Mouse (Mus musculus) forebrain, embryonic 10.5 days (tissue): ENCODE measurements at regions not wholly inside any gene's neighbourhood (a gene's known extent, or its start where the extent isn't known, plus 50 kb on each side); places are given as distances from the start of the nearest gene placed in this dataset.

ENCODE experiments used
- DNase-seq: peaks from one replicate; pipeline ENCODE4 v3.0.0-alpha.2; 2017; ENCODE audit warnings: low spot score; ENCODE audit errors: extremely low spot score
- H3K27ac ChIP-seq: fragments of 300-500 bp; sonication (generic); 2 replicates; pipeline ENCODE4 v1.5.1; 2016; ENCODE audit warnings: mild to moderate bottlenecking
- H3K27me3 ChIP-seq: fragments of 300-500 bp; sonication (generic); 2 replicates; pipeline ENCODE4 v1.6.1; 2016; ENCODE audit warnings: mild to moderate bottlenecking; ENCODE audit not compliant: poor library complexity, severe bottlenecking
- H3K36me3 ChIP-seq: fragments of 300-500 bp; sonication (generic); replicated peaks from 2 replicates; pipeline ENCODE4 v1.6.1; 2016; ENCODE audit warnings: mild to moderate bottlenecking, moderate library complexity
- H3K4me1 ChIP-seq: fragments of 300-500 bp; sonication (generic); 2 replicates; pipeline ENCODE4 v1.6.1; 2016
- H3K4me3 ChIP-seq: fragments of 300-500 bp; sonication (generic); 2 replicates; pipeline ENCODE4 v1.5.1; 2016; ENCODE audit warnings: mild to moderate bottlenecking, moderate library complexity
- H3K9me3 ChIP-seq: fragments of 300-500 bp; sonication (generic); 2 replicates; pipeline ENCODE4 v1.6.1; 2016; ENCODE audit warnings: mild to moderate bottlenecking, moderate library complexity
- WGBS: fragments of 180-500 bp; shearing (Covaris S2); methylation state at CpG from one replicate; pipeline ENCODE4 v1.1.7; 2016; 5-methylcytosine and 5-hydroxymethylcytosine counted together

GRCm38 (mm10) chr4:94235650-94236206, 320.6 kb upstream of the Gm10306 start:
- Histone ChIP-seq H3K9me3 (no peaks in the 10 kb centered on the region), H3K36me3 (no peaks in the 10 kb centered on the region), H3K27ac (no peak overlapping the region), H3K4me3 (no peak overlapping the region), H3K4me1 (no peaks in the 10 kb centered on the region), H3K27me3 (no peaks in the 10 kb centered on the region)
- DNase-seq = no peak
- 88% methylated on average over 2 of the region's 2 CpGs for WGBS

- no peaks in the 10 kb centered on the region for H3K9me3 ChIP-seq
- no peak for DNase-seq
- no peak overlapping the region for H3K27ac ChIP-seq
- 95% methylated on average over 1 of the region's 1 CpGs for WGBS
- no peaks in the 10 kb centered on the region for H3K27me3 ChIP-seq
- H3K4me3 ChIP-seq = no peak overlapping the region
- no peaks in the 10 kb centered on the region for H3K4me1 ChIP-seq
- H3K36me3 ChIP-seq = no peaks in the 10 kb centered on the region
These were observed 300.3 kb upstream of the Gm10306 start for GRCm38 (mm10) chr4:94256026-94256425.

- Histone ChIP-seq H3K27ac (no peak overlapping the region), H3K4me3 (no peak overlapping the region), H3K36me3 (no peaks in the 10 kb centered on the region), H3K4me1 (no peaks in the 10 kb centered on the region), H3K9me3 (no peaks in the 10 kb centered on the region), H3K27me3 (no peaks in the 10 kb centered on the region)
- no peak for DNase-seq
These were observed 295.2 kb upstream of the Gm10306 start for GRCm38 (mm10) chr4:94261136-94261535.

DNA sequence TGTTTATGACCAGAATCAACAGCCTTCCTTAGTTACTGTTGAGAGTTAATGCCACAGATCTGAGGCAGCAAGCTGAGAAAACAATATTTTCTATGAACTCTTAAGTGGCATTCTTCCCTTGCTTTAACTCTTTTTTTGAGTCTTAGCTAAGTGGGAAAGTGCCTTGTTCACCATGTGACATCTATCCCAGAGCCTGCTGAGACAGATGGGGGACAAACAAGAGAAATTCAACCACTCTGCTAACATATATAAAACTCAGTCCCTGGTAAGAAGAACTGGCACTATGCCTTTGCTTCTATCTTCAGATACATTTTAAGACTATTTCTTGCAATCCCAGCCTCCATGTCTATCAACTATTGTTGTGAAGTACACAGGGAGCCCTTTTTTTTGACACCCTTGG, 274.6 kb upstream of the Gm10306 start:
- no peak overlapping the region for H3K27ac ChIP-seq
- no peak for DNase-seq
- H3K4me1 ChIP-seq = no peaks in the 10 kb centered on the region
- H3K36me3 ChIP-seq = no peaks in the 10 kb centered on the region
- no peaks in the 10 kb centered on the region for H3K9me3 ChIP-seq
- no peaks in the 10 kb centered on the region for H3K27me3 ChIP-seq
- H3K4me3 ChIP-seq = no peak overlapping the region

DNA sequence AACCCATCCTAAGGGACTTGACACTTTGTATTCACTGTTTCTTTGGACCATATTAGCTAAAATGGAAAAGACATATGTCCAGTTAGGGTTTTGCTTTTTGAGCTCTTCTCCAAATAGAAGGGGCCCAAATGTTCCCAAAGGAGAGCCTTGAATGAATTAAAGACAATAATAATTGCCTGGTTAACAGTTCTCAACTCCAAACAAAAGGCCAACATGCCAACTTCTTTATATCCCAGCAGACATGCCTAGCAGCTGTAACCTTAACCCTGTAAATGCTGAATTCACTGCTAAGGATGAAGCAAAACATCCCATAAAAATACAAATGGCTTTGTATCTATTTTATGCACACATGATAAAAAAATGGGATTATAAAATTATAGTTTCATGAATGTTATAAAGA, 264.2 kb upstream of the Gm10306 start:
- Histone ChIP-seq H3K4me3 (no peak overlapping the region), H3K4me1 (0 out of 2 replicates have a peak, but pooled peaks cover 7% of the 10 kb centered on the region), H3K36me3 (no peaks in the 10 kb centered on the region), H3K9me3 (peaks cover 7% of the 10 kb centered on the region), H3K27me3 (no peaks in the 10 kb centered on the region), H3K27ac (no peak overlapping the region)
- DNase-seq = no peak

- Histone ChIP-seq H3K36me3 (no peaks in the 10 kb centered on the region), H3K27me3 (no peaks in the 10 kb centered on the region), H3K4me1 (no peaks in the 10 kb centered on the region), H3K4me3 (no peak overlapping the region), H3K27ac (no peak overlapping the region), H3K9me3 (no peaks in the 10 kb centered on the region)
- DNase-seq = no peak
These were observed 239.0 kb upstream of the Gm10306 start for GRCm38 (mm10) chr4:94317298-94317697.

GRCm38 (mm10) chr4:94326759-94327158, 229.6 kb upstream of the Gm10306 start:
- Histone ChIP-seq H3K9me3 (no peaks in the 10 kb centered on the region), H3K36me3 (no peaks in the 10 kb centered on the region), H3K4me1 (peaks cover 7% of the 10 kb centered on the region), H3K27me3 (no peaks in the 10 kb centered on the region), H3K4me3 (no peak overlapping the region), H3K27ac (no peak overlapping the region)
- 91% methylated on average over 2 of the region's 2 CpGs for WGBS
- no peak for DNase-seq

DNA sequence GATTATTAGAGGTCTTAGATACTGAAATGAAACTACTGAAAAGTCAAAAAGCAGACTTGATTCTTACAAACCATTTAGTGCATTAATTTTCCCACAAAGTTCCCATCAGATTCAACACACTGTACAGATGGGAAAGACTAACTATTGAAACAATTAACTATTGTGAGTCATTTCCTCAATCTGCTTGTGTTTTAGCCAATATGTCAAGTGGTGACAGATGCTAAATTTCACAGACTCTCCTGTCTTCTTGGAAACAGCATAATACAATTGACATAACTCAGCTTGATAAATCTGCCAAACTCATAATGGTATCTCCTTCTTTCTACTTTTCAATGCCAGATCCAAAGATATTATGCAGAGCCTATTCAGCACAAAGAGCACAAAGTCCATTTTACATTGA, 213.0 kb upstream of the Gm10306 start:
- DNase-seq = no peak
- Histone ChIP-seq H3K27ac (no peak overlapping the region), H3K4me3 (no peak overlapping the region), H3K36me3 (no peaks in the 10 kb centered on the region), H3K9me3 (no peaks in the 10 kb centered on the region), H3K27me3 (no peaks in the 10 kb centered on the region), H3K4me1 (no peaks in the 10 kb centered on the region)

DNA sequence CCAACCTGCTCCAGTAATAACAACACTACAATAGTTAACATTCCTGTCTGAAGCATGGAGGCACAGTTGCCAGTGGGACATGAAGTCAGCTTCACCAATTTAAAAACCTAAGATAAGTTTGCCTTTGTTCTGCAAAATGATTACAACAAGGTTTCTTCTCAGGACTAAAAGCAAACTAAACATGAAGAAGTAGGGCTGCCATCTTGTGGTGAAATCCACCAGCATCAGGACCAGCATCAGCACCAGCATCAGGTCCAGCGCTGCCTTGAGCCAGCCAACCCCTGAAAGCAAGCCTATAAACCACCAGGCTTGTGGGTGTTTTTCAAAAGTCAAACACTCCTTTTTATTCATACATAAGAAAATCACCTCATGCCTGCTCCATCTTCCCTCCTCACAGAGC, 207.1 kb upstream of the Gm10306 start:
- Histone ChIP-seq H3K4me1 (no peaks in the 10 kb centered on the region), H3K27ac (no peak overlapping the region), H3K36me3 (no peaks in the 10 kb centered on the region), H3K9me3 (no peaks in the 10 kb centered on the region), H3K4me3 (no peak overlapping the region), H3K27me3 (no peaks in the 10 kb centered on the region)
- DNase-seq = no peak
- WGBS = 32% methylated on average over 1 of the region's 1 CpGs

DNA sequence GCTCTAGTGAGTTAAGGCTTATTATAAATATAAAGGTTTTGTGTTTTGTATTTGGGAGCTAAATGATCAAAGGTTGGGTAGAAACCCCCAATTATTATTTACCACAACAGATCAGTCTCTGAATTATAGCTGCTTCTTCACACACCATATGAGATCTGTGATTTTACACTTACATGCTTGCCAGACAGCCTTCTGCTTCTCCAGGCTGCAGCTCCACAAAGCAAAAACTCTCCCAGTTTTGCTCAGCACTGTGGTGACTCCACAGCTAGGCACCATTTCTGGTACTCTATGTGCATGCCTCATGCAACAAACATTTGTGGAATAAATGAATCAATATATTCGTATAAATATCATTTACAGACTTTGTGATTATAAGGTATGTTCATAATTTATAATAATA, 199.4 kb upstream of the Gm10306 start:
- Histone ChIP-seq H3K36me3 (no peaks in the 10 kb centered on the region), H3K9me3 (no peaks in the 10 kb centered on the region), H3K27me3 (no peaks in the 10 kb centered on the region), H3K4me1 (peaks cover 12% of the 10 kb centered on the region), H3K27ac (no peak overlapping the region), H3K4me3 (no peak overlapping the region)
- DNase-seq = no peak
- WGBS = 78% methylated on average over 1 of the region's 1 CpGs

- H3K27me3 ChIP-seq = no peaks in the 10 kb centered on the region
- no peak overlapping the region for H3K27ac ChIP-seq
- no peaks in the 10 kb centered on the region for H3K36me3 ChIP-seq
- H3K4me1 ChIP-seq = peaks cover 13% of the 10 kb centered on the region
- no peak overlapping the region for H3K4me3 ChIP-seq
- no peak for DNase-seq
- H3K9me3 ChIP-seq = no peaks in the 10 kb centered on the region
- 48% methylated on average over 13 of the region's 13 CpGs for WGBS
These were observed 195.4 kb upstream of the Gm10306 start for GRCm38 (mm10) chr4:94360810-94361527.

DNA sequence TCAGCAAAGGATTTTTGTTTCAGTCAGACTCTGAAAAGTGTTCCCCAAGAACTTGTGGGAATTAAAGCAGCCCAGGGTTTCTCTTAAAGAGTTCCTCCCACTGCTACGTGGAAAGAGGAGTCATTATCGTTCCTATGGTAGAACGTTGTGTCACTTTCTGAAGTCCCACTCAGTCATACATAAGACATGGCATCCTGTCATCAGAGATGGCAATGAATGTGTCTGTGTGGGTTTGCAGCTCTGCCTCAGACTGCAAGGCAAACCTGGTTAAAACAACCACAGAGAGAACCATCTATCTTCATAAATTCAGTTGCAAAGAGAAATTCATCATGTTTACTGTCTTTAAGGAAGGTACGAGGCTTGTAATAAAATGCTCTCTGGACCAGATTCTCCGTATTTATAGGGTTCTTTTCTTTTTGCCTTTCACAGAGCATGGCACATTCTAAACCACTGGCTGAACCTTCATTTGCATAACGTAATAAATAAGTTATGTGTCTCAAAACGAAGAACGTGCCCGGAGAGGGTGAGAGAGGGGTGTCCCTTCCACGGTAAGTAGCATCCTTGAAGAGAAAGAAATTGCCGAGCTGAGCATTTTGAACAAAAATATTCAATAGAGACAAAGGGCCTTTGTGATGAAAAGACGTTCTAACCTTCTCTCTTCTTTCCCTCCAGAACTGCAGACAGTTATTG, 194.7 kb upstream of the Gm10306 start:
- H3K4me3 ChIP-seq = no peak overlapping the region
- no peaks in the 10 kb centered on the region for H3K27me3 ChIP-seq
- WGBS = 65% methylated on average over 12 of the region's 12 CpGs
- no peak overlapping the region for H3K27ac ChIP-seq
- no peaks in the 10 kb centered on the region for H3K9me3 ChIP-seq
- DNase-seq = no peak
- H3K4me1 ChIP-seq = peaks cover 13% of the 10 kb centered on the region
- H3K36me3 ChIP-seq = no peaks in the 10 kb centered on the region

DNA sequence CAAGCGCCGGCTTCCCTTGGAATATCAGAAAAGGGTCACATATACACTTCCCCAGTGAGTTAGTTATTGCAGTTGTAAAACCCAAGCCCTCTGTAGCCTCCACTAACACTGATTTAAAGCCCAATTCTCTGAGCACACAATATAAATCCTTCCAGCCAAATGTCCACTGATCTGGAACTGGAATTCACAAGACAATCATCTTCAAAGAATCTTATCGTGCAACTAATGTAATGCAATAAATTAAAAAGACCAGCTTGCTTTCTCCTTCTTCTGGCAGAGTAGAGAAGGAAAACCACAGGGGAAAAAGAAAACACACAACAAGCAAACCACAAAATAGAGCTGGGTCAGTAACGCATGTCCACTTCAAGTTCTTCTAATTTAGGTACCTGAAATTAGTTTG, 191.0 kb upstream of the Gm10306 start:
- Histone ChIP-seq H3K27ac (no peak overlapping the region), H3K9me3 (no peaks in the 10 kb centered on the region), H3K4me1 (peaks cover 13% of the 10 kb centered on the region), H3K36me3 (no peaks in the 10 kb centered on the region), H3K4me3 (no peak overlapping the region), H3K27me3 (no peaks in the 10 kb centered on the region)
- 89% methylated on average over 4 of the region's 4 CpGs for WGBS
- no peak for DNase-seq
